In genomic region chr10:40830312-40830711, GRCm38 (mm10) we compare ENCODE assay signal across 19 mouse cellular contexts. TPM values are rescaled to one million over a fixed set of nuclear protein-coding genes. Genes with fewer than 3 reads are reported as not detected.
DNase-seq lines count a peak whose midpoint lies in the region; ATAC-seq and TF ChIP-seq lines count a peak whose summit lies in the region.
"Had no signal": no experiment of that assay in that cellular context is flagged by ENCODE, and none has a peak within 500 bp of the region (broad histone marks: within the 10 kb centered on the region; RNA-seq: fewer than 3 reads in every experiment).

No protein-coding gene starts in this region.

- ATAC-seq in Patski = peak; percentile 62
- ATAC-seq: forebrain, embryonic 14.5 days; intestine, embryonic 16.5 days had no signal

- no peak overlapping the region for H3K27ac ChIP-seq in thymus, adult 2 months (ENCODE audit: control insufficient read depth, insufficient read depth, low read length)
- H3K27ac ChIP-seq: embryonic facial prominence, embryonic 13.5 days; hindbrain, embryonic 15.5 days had no signal

- over 99% methylated on average over 3 of the region's 3 CpGs for WGBS in thymus, adult 2 months

- no peaks in the 10 kb centered on the region for H3K27me3 ChIP-seq in Patski
- no peaks in the 10 kb centered on the region for H3K27me3 ChIP-seq in thymus, adult 2 months (ENCODE audit: control insufficient read depth, insufficient read depth, low read length)
- H3K27me3 ChIP-seq: embryonic facial prominence, embryonic 13.5 days; heart, embryonic 12.5 days; hindbrain, embryonic 15.5 days had no signal

- in situ Hi-C loops in Patski (cut with MboI; ENCODE audit: low pct_unique_long_range_greater_than_20kb) = no loop called here

- no peak overlapping the region for H3K4me3 ChIP-seq in thymus, adult 2 months (ENCODE audit: control insufficient read depth, insufficient read depth, low read length)
- H3K4me3 ChIP-seq: embryonic facial prominence, embryonic 13.5 days; heart, embryonic 12.5 days; hindbrain, embryonic 15.5 days had no signal

- POLR2A ChIA-PET in Patski (lab: Charles Lee) = interaction anchor here (1.3 kb wide), 1 partner anchor 34 kb away, joined by 5 read pairs; no protein-coding TSS in a partner anchor

- CTCF ChIA-PET in Patski (lab: Charles Lee) = no interaction called here

- peaks cover 28% of the 10 kb centered on the region for H3K36me3 ChIP-seq in thymus, adult 2 months (ENCODE audit: control insufficient read depth, insufficient read depth, low read length)

- no peak for TF ChIP-seq CTCF in Patski (IDR thresholded peaks at IDR 0.05)
- no peak for TF ChIP-seq CTCF in thymus, adult 2 months (IDR thresholded peaks at IDR 0.05; ENCODE audit: borderline replicate concordance, control insufficient read depth, extremely low read depth, insufficient read depth, low read length, poor library complexity)

- TF ChIP-seq POLR2A in thymus, adult 2 months (IDR thresholded peaks at IDR 0.05; ENCODE audit: control insufficient read depth, extremely low read depth, insufficient read depth, low read length, poor library complexity) = no peak

- intact Hi-C loops in heart, postnatal 10 days (cut with DNase I) = no loop called here

- DNase-seq in heart, adult 11 months = peak; percentile 43
- no peak for DNase-seq in heart, postnatal 10 days
- DNase-seq in MN1 (ENCODE audit: low spot score) = peak; percentile 39
- peak; percentile 24 for DNase-seq in Patski (ENCODE audit: low read depth, low spot score)
- peak; percentile 72 for DNase-seq in telencephalon, adult 2 months (ENCODE audit: low read depth, low spot score)
- no peak for DNase-seq in thymus, adult 2 months
- no peak for DNase-seq in left cerebral cortex, adult 8-10 months (ENCODE audit: low spot score in 2 of 2)
- DNase-seq: adrenal gland, adult 2 months; adrenal gland, postnatal 25 days; cerebellum, adult 2 months; cerebellum, postnatal 14 days; gastrocnemius, postnatal 14 days; heart, postnatal 36 days had no signal

- H3K4me1 ChIP-seq in thymus, adult 2 months (replicated peaks; ENCODE audit: control insufficient read depth, insufficient read depth, low read length) = no peaks in the 10 kb centered on the region
- H3K4me1 ChIP-seq: heart, embryonic 12.5 days; hindbrain, embryonic 15.5 days had no signal

RNA-seq across cellular contexts. Expression of gene Cdc40, which starts 52.8 kb away (rescaled TPM):
- total RNA-seq in heart, postnatal 10 days (2021) = 10 to 100 TPM; 18.4 to 21.1 TPM
- polyA plus RNA-seq in Patski (2021) = 28.1 TPM
- polyA plus RNA-seq in thymus, adult 2 months (2012; rRNA removed) = 35.6 and 42.6 TPM in 2 replicates
- 10 to 100 TPM; 39.4 to 42.8 (median 40.9) TPM for total RNA-seq in left cerebral cortex, adult 8-10 months (2022)

RNA-seq across cellular contexts. Expression of gene Wasf1, which starts 53.0 kb away (rescaled TPM):
- total RNA-seq in heart, postnatal 10 days (2021) = 1 to 10 TPM; 1.9 to 2.3 TPM
- 12.8 TPM for polyA plus RNA-seq in Patski (2021)
- polyA plus RNA-seq in thymus, adult 2 months (2012; rRNA removed) = 0.62 and 0.93 TPM in 2 replicates
- 100 to 1,000 TPM; 218 to 240 (median 222) TPM for total RNA-seq in left cerebral cortex, adult 8-10 months (2022)
- total RNA-seq: common myeloid progenitor, adult 5-6 weeks had no signal

Comparison
In these comparisons a context has a peak if more than half of its experiments do, and no peak if none do; other contexts are left out.
1. DNase-seq: peak in heart, adult 11 months (single experiment), MN1 (single experiment), Patski (single experiment) and telencephalon, adult 2 months (single experiment); none in heart, postnatal 10 days (0 of 2), thymus, adult 2 months (single experiment) and left cerebral cortex, adult 8-10 months (0 of 2).
2. RNA of gene Wasf1, which starts 53.0 kb away (total RNA-seq): 218 to 240 TPM in left cerebral cortex, adult 8-10 months; 1.9 to 2.3 TPM in heart, postnatal 10 days; every median in the first group is over 10 times any median in the second.